Mouse (Mus musculus): ENCODE measurements around the gene Mtss1l.

- no peak for TF ChIP-seq EP300 (IDR thresholded peaks at IDR 0.05; ENCODE audit: insufficient read depth, low read depth, low read length)
- TF ChIP-seq CTCF (IDR thresholded peaks at IDR 0.05; ENCODE audit: low read depth, low read length): no peak
These were observed 68.3 kb downstream of the Mtss1l start for GRCm38 (mm10) chr8:110789571-110789970.
